Mouse (Mus musculus) liver, embryonic 14.5 days (tissue): ENCODE measurements around the gene C4bp. TPM values are rescaled to one million over a fixed set of nuclear protein-coding genes. Genes with fewer than 3 reads are reported as not detected.
A peak's percentile ranks its signal among the peaks of the same experiment; 100 is the strongest.

ENCODE experiments used
- ATAC-seq: fragments of 200-750 bp; cut with Nextera tagmentation; 2 replicates; pipeline ENCODE4 v1.8.0; 2017; ENCODE audit warnings: moderate number of reproducible peaks, mild to moderate bottlenecking, moderate library complexity; ENCODE audit not compliant: insufficient read depth
- DNase-seq, 3 experiments: peaks; one replicate each; pipeline ENCODE4 v3.0.0-alpha.2; 2012 to 2013; ENCODE audit warnings: low read depth in 3 of 3, low spot score in 3 of 3
- H3K27ac ChIP-seq: fragments of 300-500 bp; sonication (generic); 2 replicates; pipeline ENCODE4 v1.5.1; 2014; ENCODE audit warnings: moderate library complexity, mild to moderate bottlenecking, control low read depth, inconsistent platforms
- H3K27me3 ChIP-seq: fragments of 300-500 bp; sonication (generic); 2 replicates; pipeline ENCODE4 v1.6.1; 2014; ENCODE audit warnings: mild to moderate bottlenecking, low read length, moderate library complexity; ENCODE audit not compliant: control insufficient read depth, insufficient read depth
- H3K36me3 ChIP-seq: fragments of 300-500 bp; sonication (generic); replicated peaks from 2 replicates; pipeline ENCODE4 v1.6.1; 2014; ENCODE audit warnings: low read depth; ENCODE audit not compliant: control insufficient read depth, insufficient read depth
- H3K4me1 ChIP-seq, 2 experiments: fragments of 200-500 bp in 1 of 2; fragments of 300-500 bp in 1 of 2; sonication (generic) in 1 of 2; replicated peaks; 2 replicates each; pipeline ENCODE4 v1.6.1; 2012 to 2014; ENCODE audit warnings: antibody characterized with exemption in 1 of 2, inconsistent platforms in 1 of 2, low read length in 1 of 2; ENCODE audit not compliant: control insufficient read depth in 2 of 2, insufficient read depth in 2 of 2
- H3K4me2 ChIP-seq: fragments of 300-500 bp; sonication (generic); 2 replicates; pipeline ENCODE4 v1.6.1; 2014; ENCODE audit warnings: low read depth, mild to moderate bottlenecking, control low read depth, moderate library complexity
- H3K4me3 ChIP-seq, 2 experiments: fragments of 200-500 bp in 1 of 2; fragments of 300-500 bp in 1 of 2; sonication (generic) in 1 of 2; 2 replicates each; pipeline ENCODE4 v1.5.1; 2012 to 2014; ENCODE audit warnings: low read depth in 2 of 2, low read length in 2 of 2, mild to moderate bottlenecking in 2 of 2, control low read depth in 1 of 2, inconsistent platforms in 1 of 2, moderate library complexity in 1 of 2; ENCODE audit not compliant: insufficient read depth in 1 of 2
- H3K9ac ChIP-seq: fragments of 300-500 bp; sonication (generic); replicated peaks from 2 replicates; pipeline ENCODE4 v1.6.1; 2014; ENCODE audit warnings: mild to moderate bottlenecking, control low read depth, moderate library complexity
- H3K9me3 ChIP-seq: fragments of 300-500 bp; sonication (generic); 2 replicates; pipeline ENCODE4 v1.6.1; 2016; ENCODE audit warnings: low read length, mixed read lengths; ENCODE audit not compliant: control insufficient read depth
- CTCF ChIP-seq: IDR thresholded peaks from 2 replicates; pipeline ENCODE4 v1.5.1; 2016; ENCODE audit warnings: antibody characterized with exemption, low read depth, control low read depth
- EP300 ChIP-seq: IDR thresholded peaks from 2 replicates; pipeline ENCODE4 v1.6.1; 2016; ENCODE audit warnings: antibody characterized with exemption, low read depth
- WGBS: fragments of 180-500 bp; shearing (Covaris S2); extraction: QIAGEN DNeasy Blood & Tissue Kit; methylation state at CpG from one replicate; pipeline ENCODE4 v1.1.7; 2014; ENCODE audit not compliant: insufficient replicate concordance; 5-methylcytosine and 5-hydroxymethylcytosine counted together
- polyA plus RNA-seq, 2 experiments: library from polyadenylated mRNA; depleted of rRNA in 1 of 2; stranded (reverse) in 1 of 2; unstranded in 1 of 2; fragments of >200 nt; fragmentation: Nextera tagmentation in 1 of 2; extraction: Ambion mirVana in 1 of 2; gene quantifications; 2 replicates each; pipeline versions ENCODE4 v1.2.1 to v1.2.3; 2012 to 2014

Gene C4bp
- polyA plus RNA-seq, 2 experiments, result 0.98 to 2.7 TPM

DNA sequence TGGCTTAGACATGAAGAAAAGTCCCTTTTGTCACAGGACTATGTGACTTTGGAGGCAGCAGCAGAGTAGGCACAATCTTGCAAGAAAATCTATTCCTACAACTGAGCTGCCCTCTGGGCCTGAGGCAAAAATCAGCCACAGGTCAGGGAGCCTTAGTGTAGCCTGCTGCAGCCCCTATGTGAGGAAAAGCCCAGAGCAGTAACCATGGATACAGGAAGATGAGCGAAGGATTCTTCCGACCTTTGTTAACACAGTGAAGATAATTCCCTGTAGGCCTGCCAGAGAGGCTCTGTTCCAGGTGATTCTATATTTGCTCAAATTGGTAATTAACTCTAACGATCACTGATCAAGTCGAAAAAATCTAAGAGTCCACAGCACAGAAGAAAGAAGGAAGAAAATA, 17.3 kb downstream of the C4bp start:
- ATAC-seq, result no peak
- no peak overlapping the region for H3K4me3 ChIP-seq
- TF ChIP-seq CTCF (no peak), EP300 (no peak)
- H3K36me3 ChIP-seq, result no peaks in the 10 kb centered on the region
- no peaks in the 10 kb centered on the region for H3K4me1 ChIP-seq
- DNase-seq, result no peak
- no peak overlapping the region for H3K27ac ChIP-seq
- no peaks in the 10 kb centered on the region for H3K9me3 ChIP-seq
- 65% methylated on average over 4 of the region's 4 CpGs for WGBS
- H3K4me2 ChIP-seq, result no peak overlapping the region
- H3K27me3 ChIP-seq, result no peaks in the 10 kb centered on the region
- H3K9ac ChIP-seq, result no peak overlapping the region

DNA sequence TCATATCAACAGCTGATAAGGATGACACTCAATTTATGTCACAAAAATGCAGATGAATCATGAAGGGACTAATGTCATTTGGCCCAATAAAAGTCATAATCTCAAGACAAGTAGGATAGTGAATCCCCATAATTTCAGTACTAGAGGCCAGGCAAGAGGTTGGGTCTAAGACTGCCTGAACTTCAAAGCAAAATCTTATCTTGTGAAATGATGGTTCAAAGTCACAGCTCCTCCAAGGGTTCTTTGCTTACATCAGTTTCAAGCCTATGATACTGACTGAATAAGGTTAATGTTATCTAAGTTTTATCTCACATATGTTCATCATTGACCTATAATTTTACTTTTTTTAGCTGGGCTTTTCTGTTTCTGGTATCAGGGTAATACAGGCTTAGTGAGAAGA, 20.5 kb downstream of the C4bp start:
- Histone ChIP-seq H3K27me3 (no peaks in the 10 kb centered on the region), H3K36me3 (no peaks in the 10 kb centered on the region), H3K27ac (no peak overlapping the region), H3K4me1 (no peaks in the 10 kb centered on the region), H3K9ac (no peak overlapping the region), H3K4me3 (no peak overlapping the region), H3K9me3 (no peaks in the 10 kb centered on the region), H3K4me2 (no peak overlapping the region)
- TF ChIP-seq EP300 (no peak), CTCF (no peak)
- no peak for ATAC-seq
- no peak for DNase-seq

DNA sequence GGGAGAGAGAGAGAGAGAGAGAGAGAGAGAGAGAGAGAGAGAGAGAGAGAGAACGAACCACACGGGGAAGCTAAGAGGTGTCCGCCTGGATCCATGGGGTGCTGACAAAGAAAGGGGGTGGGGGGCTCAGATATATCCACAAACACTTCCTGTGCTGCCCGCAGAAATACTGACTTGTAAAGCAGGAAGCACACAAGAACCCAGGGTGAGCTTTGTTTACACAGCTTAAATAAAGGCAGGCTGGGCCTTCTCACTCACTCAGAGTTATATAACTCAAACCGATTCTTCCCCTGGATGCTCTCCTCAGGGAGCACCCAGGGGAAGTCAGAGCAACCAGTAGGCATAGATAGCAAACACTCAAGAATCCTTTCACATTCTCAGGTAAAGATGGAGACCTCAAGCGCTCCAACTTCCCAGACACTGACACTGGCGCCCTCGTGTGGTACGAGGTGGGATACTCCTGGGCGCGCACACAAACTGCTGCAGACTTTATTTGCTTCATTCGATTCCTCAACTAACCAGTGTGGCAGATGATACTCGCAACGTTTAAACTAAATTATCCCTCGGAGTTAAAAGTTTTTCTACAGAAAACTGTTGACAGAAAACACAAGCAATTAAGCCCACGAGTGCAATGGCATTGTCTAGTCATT, 27.5 kb downstream of the C4bp start:
- Histone ChIP-seq H3K36me3 (no peaks in the 10 kb centered on the region), H3K4me3 (no peak overlapping the region), H3K4me2 (no peak overlapping the region), H3K9me3 (no peaks in the 10 kb centered on the region), H3K4me1 (no peaks in the 10 kb centered on the region; a peak in 1 of 4 replicates), H3K9ac (no peak overlapping the region), H3K27ac (no peak overlapping the region), H3K27me3 (no peaks in the 10 kb centered on the region)
- 7% methylated on average over 16 of the region's 16 CpGs for WGBS
- TF ChIP-seq EP300 (no peak), CTCF (peak; percentile 90)
- DNase-seq, result peak; percentile 19 to 27 (median 26)
- no peak for ATAC-seq

DNA sequence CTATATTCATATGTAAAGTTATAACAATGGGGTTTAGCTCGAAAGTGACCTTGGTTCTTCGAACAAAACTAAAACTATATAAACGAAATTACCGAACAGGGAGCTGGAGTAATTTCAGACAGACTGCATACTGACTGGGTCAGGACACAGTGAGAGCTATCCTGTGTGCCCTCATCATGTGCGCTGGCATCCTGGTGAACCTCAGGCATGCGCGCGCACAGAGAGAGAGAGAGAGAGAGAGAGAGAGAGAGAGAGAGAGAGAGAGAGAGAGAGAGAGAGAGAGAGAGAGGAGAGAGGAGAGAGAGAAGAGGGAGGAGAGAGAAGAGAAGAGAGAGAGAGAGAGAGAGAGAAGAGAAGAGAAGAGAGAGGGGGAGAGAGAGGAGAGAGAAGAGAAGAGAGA, 28.1 kb downstream of the C4bp start:
- DNase-seq (no peak), ATAC-seq (no peak)
- Histone ChIP-seq H3K4me3 (no peak overlapping the region), H3K36me3 (no peaks in the 10 kb centered on the region), H3K9ac (no peak overlapping the region), H3K9me3 (no peaks in the 10 kb centered on the region), H3K4me1 (no peaks in the 10 kb centered on the region; a peak in 1 of 4 replicates), H3K27ac (no peak overlapping the region), H3K4me2 (no peak overlapping the region), H3K27me3 (no peaks in the 10 kb centered on the region)
- WGBS, result 67% methylated on average over 8 of the region's 8 CpGs
- TF ChIP-seq CTCF (no peak), EP300 (no peak)

DNA sequence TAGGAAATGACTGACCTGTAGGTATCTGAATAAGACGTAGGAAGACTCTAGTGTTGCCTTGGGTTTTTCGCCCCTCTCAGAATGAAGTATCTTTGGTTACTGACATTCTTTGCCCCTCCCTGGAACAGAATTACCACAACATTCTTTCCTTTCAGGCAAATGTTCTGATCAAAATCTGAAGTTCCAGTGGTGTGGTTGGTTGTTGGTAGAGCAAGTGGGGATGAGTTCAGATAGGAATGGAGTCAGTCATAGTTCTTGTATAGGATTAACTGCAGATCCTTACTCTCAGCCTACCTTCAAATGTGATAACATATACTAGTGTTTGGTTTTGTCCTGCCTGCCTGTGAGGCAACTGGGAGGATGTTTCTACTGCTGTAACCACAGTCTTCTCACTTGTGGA, 31.9 kb downstream of the C4bp start, which contains the start of gene Zp3r:
TSS of gene Zp3r (minus strand) at position 101 of the 400 bp plus-strand sequence.
- Histone ChIP-seq H3K9ac (no peak within 1 kb of the TSS), H3K27me3 (no peaks in the 10 kb centered on the region), H3K36me3 (no peaks in the 10 kb centered on the region), H3K4me3 (no peak within 1 kb of the TSS), H3K27ac (no peak within 1 kb of the TSS), H3K9me3 (no peaks in the 10 kb centered on the region), H3K4me2 (no peak within 1 kb of the TSS), H3K4me1 (no peaks in the 10 kb centered on the region; a peak in 1 of 4 replicates)
- TF ChIP-seq EP300 (no peak), CTCF (no peak)
- ATAC-seq, result no peak
- no peak for DNase-seq
- 66% methylated on average over 2 of the region's 2 CpGs for WGBS
